Mouse (Mus musculus): Measurements from ENCODE around the gene Gm49388.

GRCm38 (mm10) chr7:127748235-127748560 lies 37.2 kb upstream of the Gm49388 start:
- TF ChIP-seq POLR2A (IDR thresholded peaks at IDR 0.05; ENCODE audit: low read depth, low read length) = no peak
- TF ChIP-seq CTCF (IDR thresholded peaks at IDR 0.05; ENCODE audit: borderline replicate concordance, insufficient read depth, low read length) = no peak

Measured in embryonic fibroblast, embryonic 13.5 days (primary cell).